Mouse (Mus musculus) intestine, embryonic 14.5 days (tissue): Measurements from ENCODE around the gene B430306N03Rik. TPM values are rescaled to one million over a fixed set of nuclear protein-coding genes. Genes with fewer than 3 reads are reported as not detected.

Experiments
- ATAC-seq: fragments of 200-750 bp; cut with Nextera tagmentation; replicated peaks from 2 replicates; pipeline ENCODE4 v1.8.0; 2017; ENCODE audit warnings: low read depth, moderate number of reproducible peaks, moderate TSS enrichment, moderate library complexity; ENCODE audit not compliant: low FRiP score, low TSS enrichment
- DNase-seq: peaks from one replicate; pipeline ENCODE4 v3.0.0-alpha.2; 2018; ENCODE audit warnings: low spot score
- H3K27ac ChIP-seq: fragments of 300-500 bp; sonication (generic); 2 replicates; pipeline ENCODE4 v1.5.1; 2014; ENCODE audit warnings: low read depth, mild to moderate bottlenecking, control low read depth
- H3K27me3 ChIP-seq: fragments of 300-500 bp; sonication (generic); replicated peaks from 2 replicates; pipeline ENCODE4 v1.6.1; 2014; ENCODE audit warnings: low read length, control low read depth; ENCODE audit not compliant: control insufficient read depth, insufficient read depth
- H3K36me3 ChIP-seq: fragments of 300-500 bp; sonication (generic); 2 replicates; pipeline ENCODE4 v1.6.1; 2014; ENCODE audit warnings: low read length, control low read depth; ENCODE audit not compliant: control insufficient read depth, insufficient read depth
- H3K4me1 ChIP-seq: fragments of 300-500 bp; sonication (generic); replicated peaks from 2 replicates; pipeline ENCODE4 v1.6.1; 2014; ENCODE audit warnings: low read length, control low read depth, mixed read lengths; ENCODE audit not compliant: control insufficient read depth, insufficient read depth
- H3K4me2 ChIP-seq: fragments of 300-500 bp; sonication (generic); 2 replicates; pipeline ENCODE4 v1.6.1; 2014; ENCODE audit warnings: low read length
- H3K4me3 ChIP-seq: fragments of 300-500 bp; sonication (generic); 2 replicates; pipeline ENCODE4 v1.5.1; 2014; ENCODE audit warnings: low read depth, low read length, control low read depth, mixed read lengths
- H3K9ac ChIP-seq: fragments of 300-500 bp; sonication (generic); 2 replicates; pipeline ENCODE4 v1.6.1; 2014; ENCODE audit warnings: mild to moderate bottlenecking, low read length
- H3K9me3 ChIP-seq: fragments of 300-500 bp; sonication (generic); 2 replicates; pipeline ENCODE4 v1.6.1; 2016; ENCODE audit warnings: low read length, control low read depth; ENCODE audit not compliant: control insufficient read depth
- WGBS: fragments of 180-500 bp; shearing (Covaris S2); extraction: QIAGEN DNeasy Blood & Tissue Kit; methylation state at CpG from one replicate; pipeline ENCODE4 v1.1.7; 2014; 5-methylcytosine and 5-hydroxymethylcytosine counted together
- polyA plus RNA-seq: library from polyadenylated mRNA; unstranded; fragments of >200 nt; fragmentation: Nextera tagmentation; extraction: Ambion mirVana; gene quantifications from 2 replicates; pipeline ENCODE4 v1.2.1, GENCODE M21; 2014

B430306N03Rik gene
- polyA plus RNA-seq, 1 experiment from 2014 or later, result 0.41 TPM

DNA sequence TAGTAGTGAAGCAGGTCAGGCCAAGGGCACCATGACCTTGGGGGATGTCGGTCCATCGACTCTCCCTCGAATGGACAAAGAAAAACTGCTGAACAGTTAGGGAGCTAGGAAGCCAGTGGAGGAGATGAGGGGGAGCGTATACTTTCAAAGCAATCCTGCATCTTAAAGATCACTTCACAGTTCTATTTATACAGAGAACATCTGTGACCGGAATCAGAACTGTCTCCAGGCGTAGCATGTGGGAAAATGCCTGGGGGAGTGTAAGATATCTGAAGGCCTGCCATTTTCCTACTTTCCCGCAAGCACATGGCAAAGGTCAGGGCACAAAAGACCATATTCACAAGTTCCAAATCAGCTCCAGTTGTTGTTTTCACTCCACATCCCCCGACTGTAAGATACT lies 57.0 kb downstream of the B430306N03Rik start:
- 75% methylated on average over 8 of the region's 8 CpGs for WGBS
- Histone ChIP-seq H3K4me3 (no peak overlapping the region), H3K9ac (no peak overlapping the region), H3K4me1 (no peaks in the 10 kb centered on the region), H3K27ac (no peak overlapping the region), H3K36me3 (no peaks in the 10 kb centered on the region), H3K27me3 (no peaks in the 10 kb centered on the region), H3K4me2 (no peak overlapping the region), H3K9me3 (no peaks in the 10 kb centered on the region)
- no peak for ATAC-seq
- no peak for DNase-seq

DNA sequence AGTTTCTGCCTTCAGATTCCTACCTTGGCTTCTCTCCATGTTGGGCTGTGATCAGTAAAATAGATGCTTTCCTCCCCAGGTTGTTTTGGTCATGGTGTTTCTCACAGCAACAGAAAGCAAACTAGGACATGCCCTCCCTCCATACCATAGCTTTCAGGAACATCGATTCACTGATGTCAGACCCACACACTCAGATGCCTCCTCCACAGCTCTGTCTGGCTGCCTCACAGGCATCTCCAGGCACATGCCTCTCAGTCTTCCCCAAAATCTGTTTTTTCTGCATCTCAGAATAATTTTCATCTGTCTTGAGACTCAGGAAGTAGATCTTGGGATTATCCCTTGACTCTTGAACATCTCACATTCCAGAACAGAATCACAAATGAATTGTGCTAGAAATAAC lies 60.2 kb downstream of the B430306N03Rik start:
- Histone ChIP-seq H3K9me3 (no peaks in the 10 kb centered on the region), H3K4me1 (no peaks in the 10 kb centered on the region), H3K27me3 (no peaks in the 10 kb centered on the region), H3K4me3 (no peak overlapping the region), H3K4me2 (no peak overlapping the region), H3K36me3 (no peaks in the 10 kb centered on the region), H3K27ac (no peak overlapping the region), H3K9ac (no peak overlapping the region)
- DNase-seq, result no peak
- no peak for ATAC-seq
- 94% methylated on average over 1 of the region's 1 CpGs for WGBS

Other genes with a start within 250 kb of the B430306N03Rik start
- not detected in 2 replicates for gene 1700067P10Rik, start 226.8 kb upstream of the B430306N03Rik start, polyA plus RNA-seq
- gene 9830107B12Rik, start 169.9 kb upstream of the B430306N03Rik start, polyA plus RNA-seq, result not detected in 2 replicates
- gene A530064D06Rik, start 148.9 kb upstream of the B430306N03Rik start, polyA plus RNA-seq, result 0.09 TPM in 1 of 2 replicates, not detected in the other
- gene Trem1, start 83.4 kb upstream of the B430306N03Rik start, polyA plus RNA-seq, result 0.17 and 0.23 TPM in 2 replicates
- 0.19 and 0.30 TPM in 2 replicates for gene Trem3, start 68.4 kb upstream of the B430306N03Rik start, polyA plus RNA-seq
- 1.5 and 1.8 TPM in 2 replicates for gene Treml4, start 51.8 kb upstream of the B430306N03Rik start, polyA plus RNA-seq
- gene Treml2, start 16.6 kb upstream of the B430306N03Rik start, polyA plus RNA-seq, result 0.08 and 0.11 TPM in 2 replicates
- gene Trem2, start 30.3 kb downstream of the B430306N03Rik start, polyA plus RNA-seq, result 2.6 and 2.9 TPM in 2 replicates
- gene Treml1, start 43.8 kb downstream of the B430306N03Rik start, polyA plus RNA-seq, result 0.24 and 0.91 TPM in 2 replicates
- 21.4 and 24.0 TPM in 2 replicates for gene Nfya, start 93.8 kb downstream of the B430306N03Rik start, polyA plus RNA-seq
- 72.4 and 77.7 TPM in 2 replicates for gene Oard1, start 93.9 kb downstream of the B430306N03Rik start, polyA plus RNA-seq
- gene Apobec2, start 116.8 kb downstream of the B430306N03Rik start, polyA plus RNA-seq, result 2.4 and 3.3 TPM in 2 replicates
- 1.6 and 1.7 TPM in 2 replicates for gene Tspo2, start 135.4 kb downstream of the B430306N03Rik start, polyA plus RNA-seq
- 33.5 and 37.0 TPM in 2 replicates for gene Unc5cl, start 138.8 kb downstream of the B430306N03Rik start, polyA plus RNA-seq